Mouse (Mus musculus) CH12F3 (cell line): ENCODE results near the gene Iqub.

Source experiments
- in situ Hi-C: fragments of 300-500 bp; cut with MboI; formaldehyde crosslinking; loops from 2 replicates; pipeline ENCODE4 v1.14.3; 2020; ENCODE audit warnings: low sequenced_read_pairs

Gene Iqub

GRCm38 (mm10) chr6:24514552-24515284 is at the start of gene Iqub:
Gene Iqub (minus strand): TSS chr6:24515067.
- in situ Hi-C loops: no loop called here

- in situ Hi-C loops: no loop called here
Observed at GRCm38 (mm10) chr6:24564081-24564480, 49.2 kb upstream of the Iqub start.

GRCm38 (mm10) chr6:24555488-24555887 is 40.6 kb upstream of the Iqub start:
- in situ Hi-C loops: no loop called here

GRCm38 (mm10) chr6:24554427-24555086 is 39.7 kb upstream of the Iqub start:
- in situ Hi-C loops: no loop called here

GRCm38 (mm10) chr6:24552046-24552445 is 37.2 kb upstream of the Iqub start:
- in situ Hi-C loops: no loop called here

GRCm38 (mm10) chr6:24549801-24550200 is 34.9 kb upstream of the Iqub start:
- in situ Hi-C loops: loop anchor here (10.0 kb wide), 1 partner anchor 55 kb away; no protein-coding TSS in a partner anchor

- in situ Hi-C loops: loop anchor here (10.0 kb wide), 1 partner anchor 58 kb away; no protein-coding TSS in a partner anchor
Observed at GRCm38 (mm10) chr6:24546716-24547420, 32.0 kb upstream of the Iqub start.

- in situ Hi-C loops: loop anchor here (10.0 kb wide), 1 partner anchor 62 kb away; no protein-coding TSS in a partner anchor
Observed at GRCm38 (mm10) chr6:24543119-24543591, 28.3 kb upstream of the Iqub start.

- in situ Hi-C loops: loop anchor here (10.0 kb wide), 1 partner anchor 62 kb away; no protein-coding TSS in a partner anchor
Observed at GRCm38 (mm10) chr6:24542393-24542792, 27.5 kb upstream of the Iqub start.

- in situ Hi-C loops: loop anchor here (10.0 kb wide), 1 partner anchor 65 kb away; no protein-coding TSS in a partner anchor
Observed at GRCm38 (mm10) chr6:24540106-24540505, 25.2 kb upstream of the Iqub start.

GRCm38 (mm10) chr6:24538435-24538834 is 23.6 kb upstream of the Iqub start:
- in situ Hi-C loops: no loop called here

GRCm38 (mm10) chr6:24532804-24533203 is 17.9 kb upstream of the Iqub start:
- in situ Hi-C loops: no loop called here

- in situ Hi-C loops: no loop called here
Observed at GRCm38 (mm10) chr6:24530711-24531420, 16.0 kb upstream of the Iqub start.

- in situ Hi-C loops: no loop called here
Observed at GRCm38 (mm10) chr6:24530166-24530565, 15.3 kb upstream of the Iqub start.

- in situ Hi-C loops: loop anchor here (10.0 kb wide), 1 partner anchor 97 kb away; no protein-coding TSS in a partner anchor
Observed at GRCm38 (mm10) chr6:24528064-24528243, 13.1 kb upstream of the Iqub start, which contains the start of gene Asb15. Gene Asb15 (plus strand): TSS chr6:24528144.

GRCm38 (mm10) chr6:24527155-24528063 is 12.5 kb upstream of the Iqub start, which contains the start of gene Ndufa5:
Gene Ndufa5 (minus strand): TSS chr6:24528013.
- in situ Hi-C loops: loop anchor here (10.0 kb wide), 1 partner anchor 97 kb away; no protein-coding TSS in a partner anchor

- in situ Hi-C loops: loop anchor here (10.0 kb wide), 1 partner anchor 99 kb away; no protein-coding TSS in a partner anchor
Observed at GRCm38 (mm10) chr6:24525705-24526104, 10.8 kb upstream of the Iqub start.

GRCm38 (mm10) chr6:24516197-24516596 is 1.3 kb upstream of the Iqub start:
- in situ Hi-C loops: no loop called here

GRCm38 (mm10) chr6:24504141-24504540 is 10.7 kb downstream of the Iqub start:
- in situ Hi-C loops: no loop called here

GRCm38 (mm10) chr6:24490341-24490740 is 24.5 kb downstream of the Iqub start:
- in situ Hi-C loops: no loop called here
